Mouse (Mus musculus) adrenal gland, postnatal 0 days (tissue): ENCODE results near the gene Gosr2. TPM values are rescaled to one million over a fixed set of nuclear protein-coding genes. Genes with fewer than 3 reads are reported as not detected.

ENCODE experiments used
- polyA plus RNA-seq: library from polyadenylated mRNA; unstranded; fragments of >200 nt; fragmentation: Nextera tagmentation; extraction: Ambion mirVana; gene quantifications from 2 replicates; pipeline ENCODE4 v1.2.1, GENCODE M21; 2015

The Gosr2 gene
- 58.5 and 86.9 TPM in 2 replicates for polyA plus RNA-seq

DNA sequence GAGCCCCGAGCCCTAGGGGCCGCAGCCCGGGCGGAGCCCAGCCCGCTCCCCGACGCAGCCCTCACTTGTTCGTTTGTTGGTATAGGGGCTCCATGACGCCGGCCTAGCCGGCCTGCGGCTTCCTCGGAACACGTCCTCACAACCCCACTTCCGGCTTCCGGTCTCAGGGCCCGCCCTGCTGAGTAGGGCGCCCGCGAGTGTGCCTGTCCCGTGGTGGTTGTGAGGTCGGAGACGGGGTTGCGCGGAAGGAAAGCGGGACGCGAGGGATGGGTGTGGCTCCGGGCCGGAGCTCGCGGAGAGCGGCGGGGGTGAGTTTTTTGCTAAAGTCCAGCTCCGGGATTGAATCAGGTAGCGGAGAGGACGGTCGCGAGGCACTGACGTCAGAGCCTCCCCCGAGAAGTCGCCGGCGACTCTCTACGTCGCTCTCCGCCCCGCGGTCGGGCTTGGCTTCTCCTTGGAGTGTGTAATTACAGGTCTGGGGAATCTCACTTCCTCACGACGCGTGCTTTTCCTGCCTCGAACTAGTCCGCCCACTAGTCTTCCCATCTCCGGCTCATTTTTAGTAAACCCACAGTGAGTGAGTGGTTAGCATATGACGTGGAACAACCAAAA lies at the start of gene Gosr2:
Gene Gosr2, minus strand, starts transcription at position 334 of the 612 bp plus-strand sequence.

DNA sequence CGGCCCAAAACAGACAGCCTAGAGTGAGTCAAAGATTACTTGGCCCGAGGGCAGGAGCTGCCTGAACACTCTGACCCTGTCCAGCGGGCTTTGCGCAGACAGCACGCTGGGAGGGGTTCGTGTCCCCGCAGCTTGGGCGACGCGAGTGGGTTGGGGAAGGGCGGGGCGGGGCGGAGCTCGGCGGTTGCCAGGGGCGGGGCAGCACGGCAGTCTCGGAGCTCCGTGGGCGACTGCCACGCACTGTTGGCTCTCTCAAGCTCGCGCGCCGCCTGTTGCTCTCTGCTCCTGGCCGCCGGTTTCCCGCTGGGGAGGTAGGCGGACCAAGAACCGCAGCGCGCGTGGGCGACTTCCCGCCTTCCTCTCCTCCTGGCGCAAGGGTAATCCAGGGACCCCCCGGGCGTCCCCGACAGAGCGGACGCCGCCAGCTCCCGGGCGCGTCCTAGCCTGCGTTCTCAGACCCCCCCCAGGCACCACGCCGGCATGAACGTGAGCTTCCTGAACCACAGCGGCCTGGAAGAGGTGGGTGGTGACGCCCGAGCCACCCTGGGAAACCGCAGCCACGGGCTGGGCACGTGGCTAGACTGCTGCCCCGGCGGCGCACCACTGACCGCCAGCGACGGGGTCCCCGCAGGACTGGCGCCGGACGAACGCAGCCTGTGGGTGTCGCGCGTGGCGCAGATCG lies 48.3 kb downstream of the Gosr2 start, which contains the start of gene Rprml:
Gene Rprml, plus strand, starts transcription at position 270 of the 682 bp plus-strand sequence.

DNA sequence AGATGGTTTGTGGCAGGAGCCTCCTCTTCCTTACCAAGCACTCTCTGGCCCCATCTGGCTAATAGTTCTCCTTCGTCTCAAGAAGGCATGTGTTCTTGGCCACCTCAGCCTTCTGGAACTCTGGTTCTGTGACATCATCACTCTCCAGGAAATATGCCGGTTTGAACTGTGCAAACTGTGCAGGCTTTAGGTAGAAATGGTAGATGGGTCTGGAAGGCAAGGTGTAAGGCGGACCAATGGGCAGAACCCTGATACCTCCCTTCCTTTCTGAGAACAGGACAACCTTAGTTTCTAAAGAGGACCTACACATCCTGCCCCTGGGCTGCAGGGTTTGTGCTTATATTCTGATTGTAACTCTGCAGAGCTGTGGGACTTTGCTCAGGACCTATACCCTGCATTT lies 58.9 kb downstream of the Gosr2 start, which contains the start of gene Lyzl6:
Gene Lyzl6, minus strand, starts transcription at position 101 of the 400 bp plus-strand sequence.

Other genes starting within 250 kb of the Gosr2 start
- not detected in 2 replicates for gene Lrrc37a, start 193.3 kb downstream of the Gosr2 start, polyA plus RNA-seq
- not detected in 2 replicates for gene Gm884, start 76.8 kb downstream of the Gosr2 start, polyA plus RNA-seq
- not detected in 2 replicates for gene Lyzl6, start 59.0 kb downstream of the Gosr2 start, polyA plus RNA-seq
- 0.25 TPM in 1 of 2 replicates, not detected in the other for gene Rprml, start 48.3 kb downstream of the Gosr2 start, polyA plus RNA-seq
- gene Wnt9b, start 51.9 kb upstream of the Gosr2 start, polyA plus RNA-seq: 0.13 and 0.44 TPM in 2 replicates
- gene Wnt3, start 76.3 kb upstream of the Gosr2 start, polyA plus RNA-seq: 0.48 and 0.77 TPM in 2 replicates